Mouse (Mus musculus): Measurements from ENCODE around the gene Chd9.

Chd9 gene

GRCm38 (mm10) chr8:91077077-91077867 is 249.1 kb downstream of the Chd9 start:
- no peak for DNase-seq (ENCODE audit: low read depth, low spot score)

- DNase-seq (ENCODE audit: low read depth, low spot score), result peak; percentile 30
Measured at GRCm38 (mm10) chr8:91079678-91080077, 251.5 kb downstream of the Chd9 start.

- DNase-seq (ENCODE audit: low read depth, low spot score), result no peak
Measured at GRCm38 (mm10) chr8:91081911-91082310, 253.8 kb downstream of the Chd9 start.

- no peak for DNase-seq (ENCODE audit: low read depth, low spot score)
Measured at GRCm38 (mm10) chr8:91082428-91082827, 254.3 kb downstream of the Chd9 start.

GRCm38 (mm10) chr8:91088452-91088851 is 260.3 kb downstream of the Chd9 start:
- no peak for DNase-seq (ENCODE audit: low read depth, low spot score)

- DNase-seq (ENCODE audit: low read depth, low spot score), result no peak
Measured at GRCm38 (mm10) chr8:91089601-91090000, 261.4 kb downstream of the Chd9 start.

GRCm38 (mm10) chr8:91094135-91094534 is 266.0 kb downstream of the Chd9 start:
- no peak for DNase-seq (ENCODE audit: low read depth, low spot score)

GRCm38 (mm10) chr8:91098106-91098505 is 270.0 kb downstream of the Chd9 start:
- no peak for DNase-seq (ENCODE audit: low read depth, low spot score)

Measured in forelimb bud, embryonic 11.5 days (tissue).